Mouse (Mus musculus): ENCODE measurements at regions not wholly inside any gene's neighbourhood (a gene's known extent, or its start where the extent isn't known, plus 50 kb on each side); places are given as distances from the start of the nearest gene placed in this dataset.

GRCm38 (mm10) chr14:67127118-67127517, 1118.1 kb upstream of the Gulo start:
- TF ChIP-seq CTCF (IDR thresholded peaks at IDR 0.05; ENCODE audit: control insufficient read depth, insufficient read depth, low read length) (no peak), POLR2A (IDR thresholded peaks at IDR 0.05; ENCODE audit: borderline replicate concordance, control insufficient read depth, low read depth, low read length) (no peak)

Measured in bone marrow, adult 2 months (tissue).